ENCODE assay signal across 8 mouse cellular contexts in genomic region chr3:38888111-38888510, GRCm38 (mm10). TPM values are rescaled to one million over a fixed set of nuclear protein-coding genes. Genes with fewer than 3 reads are reported as not detected.
DNase-seq lines count a peak whose midpoint lies in the region; ATAC-seq and TF ChIP-seq lines count a peak whose summit lies in the region.

No protein-coding gene starts in this region.

- peaks cover 15% of the 10 kb centered on the region for H3K4me1 ChIP-seq in spleen, adult 2 months (ENCODE audit: control insufficient read depth, insufficient read depth, insufficient read length)
- peaks cover 37% of the 10 kb centered on the region for H3K4me1 ChIP-seq in embryonic facial prominence, embryonic 12.5 days
- peaks cover 64% of the 10 kb centered on the region for H3K4me1 ChIP-seq in limb, embryonic 15.5 days
- peaks cover 15% of the 10 kb centered on the region; the same call in 1 of the 2 replicates for H3K4me1 ChIP-seq in midbrain, postnatal 0 days (ENCODE audit: insufficient read depth, low read length)

- no peak for TF ChIP-seq POLR2A in spleen, adult 2 months (IDR thresholded peaks at IDR 0.05; ENCODE audit: low read depth, low read length)

- peak overlapping the region; percentile 18; the same call in 1 of the 2 replicates for H3K4me3 ChIP-seq in spleen, adult 2 months (ENCODE audit: extremely low read depth, insufficient read depth, insufficient read length)
- H3K4me3 ChIP-seq in embryonic facial prominence, embryonic 12.5 days: peak overlapping the region; percentile 78
- peak overlapping the region; percentile 80 for H3K4me3 ChIP-seq in limb, embryonic 15.5 days
- H3K4me3 ChIP-seq in midbrain, postnatal 0 days (ENCODE audit: low read depth, low read length): peak overlapping the region; percentile 81

- H3K9me3 ChIP-seq in embryonic facial prominence, embryonic 12.5 days: no peaks in the 10 kb centered on the region
- H3K9me3 ChIP-seq in limb, embryonic 15.5 days: no peaks in the 10 kb centered on the region
- no peaks in the 10 kb centered on the region for H3K9me3 ChIP-seq in midbrain, postnatal 0 days (ENCODE audit: low read length)

- no peaks in the 10 kb centered on the region for H3K36me3 ChIP-seq in spleen, adult 2 months (ENCODE audit: control insufficient read depth, insufficient read depth, low read length)
- peaks cover 37% of the 10 kb centered on the region for H3K36me3 ChIP-seq in embryonic facial prominence, embryonic 12.5 days
- peaks cover 32% of the 10 kb centered on the region for H3K36me3 ChIP-seq in limb, embryonic 15.5 days
- no peaks in the 10 kb centered on the region for H3K36me3 ChIP-seq in midbrain, postnatal 0 days (ENCODE audit: insufficient read depth, low read length)

- 15% methylated on average over 24 of the region's 24 CpGs for WGBS in spleen, adult 2 months
- WGBS in embryonic facial prominence, embryonic 12.5 days: 15% methylated on average over 24 of the region's 24 CpGs
- WGBS in limb, embryonic 15.5 days: 13% methylated on average over 24 of the region's 24 CpGs
- WGBS in midbrain, postnatal 0 days: 12% methylated on average over 24 of the region's 24 CpGs

- H3K9ac ChIP-seq in embryonic facial prominence, embryonic 12.5 days: peak overlapping the region; percentile 94
- peak overlapping the region; percentile 70 for H3K9ac ChIP-seq in limb, embryonic 15.5 days
- peak overlapping the region; percentile 65 for H3K9ac ChIP-seq in midbrain, postnatal 0 days (replicated peaks; ENCODE audit: low read length, poor library complexity, severe bottlenecking)

- peak overlapping the region; percentile 69 for H3K4me2 ChIP-seq in embryonic facial prominence, embryonic 12.5 days (replicated peaks)
- H3K4me2 ChIP-seq in limb, embryonic 15.5 days: peak overlapping the region; percentile 88
- H3K4me2 ChIP-seq in midbrain, postnatal 0 days (ENCODE audit: low read depth, low read length, poor library complexity, severe bottlenecking): peak overlapping the region; percentile 92

- no peak for ATAC-seq in embryonic facial prominence, embryonic 12.5 days (ENCODE audit: insufficient number of reproducible peaks, insufficient read depth, low FRiP score, low TSS enrichment)
- no peak for ATAC-seq in limb, embryonic 15.5 days (ENCODE audit: insufficient number of reproducible peaks, low FRiP score, low TSS enrichment, low read depth)
- ATAC-seq in midbrain, postnatal 0 days (ENCODE audit: low FRiP score): 0 out of 2 replicates have a peak, but pooled peaks have one; percentile 13

- no peak for TF ChIP-seq CTCF in spleen, adult 2 months (IDR thresholded peaks at IDR 0.05; ENCODE audit: extremely low read depth, insufficient read depth, insufficient read length, insufficient replicate concordance)
- TF ChIP-seq CTCF in midbrain, postnatal 0 days (IDR thresholded peaks at IDR 0.05): peak; percentile 78

- H3K27ac ChIP-seq in spleen, adult 2 months (ENCODE audit: insufficient read depth, low read length): no peak overlapping the region
- 0 out of 2 replicates have a peak overlapping the region, but pooled peaks have one; percentile 95 for H3K27ac ChIP-seq in embryonic facial prominence, embryonic 12.5 days
- no peak overlapping the region for H3K27ac ChIP-seq in limb, embryonic 15.5 days
- peak overlapping the region; percentile 81 for H3K27ac ChIP-seq in midbrain, postnatal 0 days (ENCODE audit: low read depth, low read length)

- H3K27me3 ChIP-seq in spleen, adult 2 months (ENCODE audit: control insufficient read depth, insufficient read depth, low read length): peaks cover 17% of the 10 kb centered on the region
- no peaks in the 10 kb centered on the region for H3K27me3 ChIP-seq in embryonic facial prominence, embryonic 12.5 days
- no peaks in the 10 kb centered on the region for H3K27me3 ChIP-seq in limb, embryonic 15.5 days
- H3K27me3 ChIP-seq in midbrain, postnatal 0 days (ENCODE audit: insufficient read depth, low read length): no peaks in the 10 kb centered on the region

- DNase-seq in spleen, adult 2 months (ENCODE audit: low read depth in 1 of 2, low spot score in 2 of 2): no peak
- DNase-seq in spleen, postnatal 14 days (ENCODE audit: low spot score in 2 of 2): no peak
- peak; percentile 52 to 61 for DNase-seq in heart, adult 9 months (ENCODE audit: low spot score in 2 of 2)
- DNase-seq in kidney, adult 9 months: peak; percentile 54
- peak; percentile 78 for DNase-seq in midbrain, postnatal 0 days (ENCODE audit: low spot score)
- peak; percentile 73 for DNase-seq in thymus, postnatal 14 days

RNA-seq across cellular contexts. Expression of gene Fat4, which starts 1.4 kb away (rescaled TPM):
- 0.83 and 0.90 TPM in 2 replicates for polyA plus RNA-seq in spleen, adult 2 months (2012; rRNA removed)
- polyA plus RNA-seq in embryonic facial prominence, embryonic 12.5 days (2016; fragmentation: Nextera tagmentation; extraction: Ambion mirVana): 18.3 and 20.4 TPM in 2 replicates
- polyA plus RNA-seq in limb, embryonic 15.5 days (2015; fragmentation: Nextera tagmentation; extraction: Ambion mirVana): 9.5 and 13.3 TPM in 2 replicates
- total RNA-seq in midbrain, postnatal 0 days (2014; rRNA removed): 79.1 and 91.4 TPM in 2 replicates
- polyA plus RNA-seq in midbrain, postnatal 0 days (2015; fragmentation: Nextera tagmentation; extraction: Ambion mirVana): 4.0 and 5.0 TPM in 2 replicates

Comparison
In these comparisons a context has a peak if more than half of its experiments do, and no peak if none do; other contexts are left out.
1. DNase-seq: peak in heart, adult 9 months (2 of 2), kidney, adult 9 months (single experiment), midbrain, postnatal 0 days (single experiment) and thymus, postnatal 14 days (single experiment); none in spleen, adult 2 months (0 of 2) and spleen, postnatal 14 days (0 of 2).
2. H3K27ac ChIP-seq: peak in embryonic facial prominence, embryonic 12.5 days (single experiment) and midbrain, postnatal 0 days (single experiment); none in spleen, adult 2 months (single experiment) and limb, embryonic 15.5 days (single experiment).
3. H3K4me3 ChIP-seq: peak in every context shown above with its lines; median percentile 81 in midbrain, postnatal 0 days; 80 in limb, embryonic 15.5 days; 78 in embryonic facial prominence, embryonic 12.5 days; 18 in spleen, adult 2 months.
4. Peak in every context shown above with its lines, with median percentiles within 50 percentile points of each other: H3K4me2 ChIP-seq and H3K9ac ChIP-seq.